Mouse (Mus musculus): ENCODE data around the gene Rnf4.

Rnf4 gene

GRCm38 (mm10) chr5:34336097-34336774, at the start of gene Rnf4:
Rnf4 (plus strand) TSS chr5:34336289.
- DNase-seq: peak; percentile 99

GRCm38 (mm10) chr5:34286516-34286915, 49.6 kb upstream of the Rnf4 start:
- DNase-seq: no peak

- no peak for DNase-seq
Measured at GRCm38 (mm10) chr5:34287001-34287837, 48.9 kb upstream of the Rnf4 start.

GRCm38 (mm10) chr5:34287838-34288145, 48.3 kb upstream of the Rnf4 start:
- no peak for DNase-seq

GRCm38 (mm10) chr5:34288154-34288716, 47.9 kb upstream of the Rnf4 start, which contains the start of the genes Zfyve28 and Cfap99:
Zfyve28 (minus strand) TSS chr5:34288449.
Cfap99 (plus strand) TSS chr5:34288600.
- DNase-seq: peak; percentile 60

- no peak for DNase-seq
Measured at GRCm38 (mm10) chr5:34289286-34289685, 46.8 kb upstream of the Rnf4 start.

- no peak for DNase-seq
Measured at GRCm38 (mm10) chr5:34293363-34293762, 42.7 kb upstream of the Rnf4 start.

- peak; percentile 29 for DNase-seq
Measured at GRCm38 (mm10) chr5:34294696-34295095, 41.4 kb upstream of the Rnf4 start.

- no peak for DNase-seq
Measured at GRCm38 (mm10) chr5:34295141-34295540, 40.9 kb upstream of the Rnf4 start.

- no peak for DNase-seq
Measured at GRCm38 (mm10) chr5:34298061-34298460, 38.0 kb upstream of the Rnf4 start.

- no peak for DNase-seq
Measured at GRCm38 (mm10) chr5:34298937-34299535, 37.1 kb upstream of the Rnf4 start.

GRCm38 (mm10) chr5:34302377-34302776, 33.7 kb upstream of the Rnf4 start:
- no peak for DNase-seq

GRCm38 (mm10) chr5:34309016-34309415, 27.1 kb upstream of the Rnf4 start:
- no peak for DNase-seq

- no peak for DNase-seq
Measured at GRCm38 (mm10) chr5:34319491-34320034, 16.5 kb upstream of the Rnf4 start.

GRCm38 (mm10) chr5:34321236-34321635, 14.9 kb upstream of the Rnf4 start:
- DNase-seq: no peak

- no peak for DNase-seq
Measured at GRCm38 (mm10) chr5:34325286-34325685, 10.8 kb upstream of the Rnf4 start.

GRCm38 (mm10) chr5:34326249-34326691, 9.8 kb upstream of the Rnf4 start:
- peak; percentile 44 for DNase-seq

- DNase-seq: peak; percentile 12
Measured at GRCm38 (mm10) chr5:34326875-34327576, 9.1 kb upstream of the Rnf4 start.

- DNase-seq: no peak
Measured at GRCm38 (mm10) chr5:34330136-34330535, 6.0 kb upstream of the Rnf4 start.

GRCm38 (mm10) chr5:34334081-34334480, 2.0 kb upstream of the Rnf4 start:
- no peak for DNase-seq

- peak; percentile 38 for DNase-seq
Measured at GRCm38 (mm10) chr5:34335539-34336096, 471 bp upstream of the Rnf4 start.

Measured in lung, postnatal 36 days (tissue).